Mouse (Mus musculus) neutrophil, adult 5-6 weeks (primary cell): ENCODE measurements around the gene Rassf6. TPM values are rescaled to one million over a fixed set of nuclear protein-coding genes. Genes with fewer than 3 reads are reported as not detected.

ENCODE experiments used
- ATAC-seq: fragments of 151-379, 151-347 bp; 2 replicates; pipeline ENCODE4 v1.8.0; 2017; ENCODE audit warnings: mild to moderate bottlenecking, moderate TSS enrichment; ENCODE audit not compliant: insufficient number of reproducible peaks, poor library complexity, low FRiP score, severe bottlenecking; ENCODE audit errors: extremely low read depth
- total RNA-seq: library from RNA; stranded (forward); fragments of 200-1000 nt; gene quantifications from 2 replicates; pipeline ENCODE4 v1.2.3, GENCODE M21; 2017

Rassf6 gene
- total RNA-seq, 1 experiment from 2014 or later: 4.8 TPM

DNA sequence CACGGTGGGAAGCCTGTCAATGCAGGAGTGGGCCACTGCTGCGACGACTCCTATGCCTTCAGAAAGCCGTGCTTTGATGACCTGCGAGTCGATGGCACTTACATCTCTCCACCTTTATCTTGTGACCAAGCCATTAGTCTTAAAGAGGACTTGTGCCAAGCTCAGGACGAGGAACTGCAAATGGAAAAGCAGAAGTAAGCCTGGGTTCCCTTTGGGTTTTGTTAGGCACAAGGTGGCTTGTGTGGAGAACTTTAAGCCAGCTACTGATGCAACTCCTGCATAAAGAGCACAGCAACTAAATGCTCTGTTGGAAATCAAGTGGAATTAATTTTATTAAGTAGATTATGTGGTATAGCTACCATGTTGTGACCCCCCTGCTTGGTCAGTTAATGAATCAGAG is 55.7 kb downstream of the Rassf6 start:
- ATAC-seq: no peak

DNA sequence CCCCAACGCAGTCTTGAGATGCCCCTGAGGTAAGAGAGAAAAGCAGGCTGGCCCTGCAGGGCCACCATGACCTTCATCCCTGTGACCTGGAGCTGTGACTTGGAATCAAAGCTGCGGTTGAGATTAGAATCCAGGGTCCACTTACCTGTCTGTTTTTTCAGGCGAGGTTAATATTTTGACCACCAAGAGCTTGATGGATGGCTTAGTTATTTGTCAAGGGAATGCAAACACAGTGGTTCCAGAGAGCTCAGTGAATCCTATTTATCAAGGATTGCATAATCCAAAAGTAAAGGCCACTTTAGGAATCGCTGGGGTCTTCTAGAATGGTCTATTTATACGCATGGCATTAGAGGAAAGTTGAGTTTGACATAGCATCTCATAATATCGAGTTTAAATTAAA is 58.3 kb downstream of the Rassf6 start:
- no peak for ATAC-seq

DNA sequence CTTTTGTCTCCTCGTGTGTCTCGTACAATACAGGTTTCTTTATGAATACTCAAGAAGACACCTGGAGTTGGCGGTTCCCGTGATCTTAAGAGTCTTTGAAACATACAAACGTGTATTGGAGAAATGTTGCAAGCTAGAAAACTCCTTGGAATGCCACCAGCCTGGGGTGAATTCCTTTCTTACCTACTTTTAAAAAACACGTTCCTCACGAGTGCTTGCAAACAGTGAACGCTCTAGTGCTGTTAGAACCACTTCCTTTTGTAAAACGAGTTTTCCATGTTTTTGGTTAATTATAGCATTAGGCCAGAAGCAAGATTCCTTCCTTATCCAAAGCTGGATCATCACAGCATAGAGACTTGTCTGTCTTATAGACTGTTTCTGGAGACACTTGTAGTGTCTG is 60.9 kb downstream of the Rassf6 start:
- no peak for ATAC-seq

DNA sequence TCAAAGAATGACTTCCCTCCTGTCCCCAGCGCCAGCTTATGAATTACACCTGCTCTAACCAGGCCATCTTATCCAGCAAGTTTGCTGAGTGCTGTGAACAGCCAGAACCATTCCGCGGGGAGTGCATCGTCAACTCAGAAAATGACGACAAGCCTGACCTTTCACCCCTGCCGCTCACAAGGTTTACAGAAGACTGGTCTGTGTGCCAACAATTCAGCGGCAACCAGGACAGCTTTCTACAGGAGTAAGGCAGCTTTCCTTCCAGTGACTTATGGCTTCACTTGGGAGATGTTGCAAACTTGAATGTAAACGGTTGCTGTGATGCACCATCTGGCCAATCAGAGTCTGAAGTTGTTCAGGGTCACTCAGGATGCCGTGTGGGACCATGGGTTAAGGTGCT is 62.7 kb downstream of the Rassf6 start:
- ATAC-seq: no peak

DNA sequence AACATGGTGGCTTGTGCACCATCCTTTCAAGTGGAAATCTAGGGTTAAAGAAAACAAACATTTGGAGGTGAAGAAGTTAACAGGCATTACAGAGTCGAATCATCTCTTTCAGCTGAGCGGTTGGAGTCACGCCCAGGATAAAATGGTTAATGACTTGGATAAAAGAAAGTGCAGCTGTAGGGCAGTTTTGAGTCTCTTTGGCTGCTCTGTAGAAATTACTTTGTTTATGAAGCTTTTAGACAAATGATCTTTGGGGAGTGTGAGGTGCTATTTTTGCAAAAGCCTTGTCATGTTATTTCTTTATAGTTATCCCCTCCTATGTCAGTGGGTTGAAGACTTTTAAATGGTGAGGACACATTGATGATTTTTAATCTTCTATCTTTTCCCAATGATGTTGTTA is 69.2 kb downstream of the Rassf6 start:
- ATAC-seq: no peak

DNA sequence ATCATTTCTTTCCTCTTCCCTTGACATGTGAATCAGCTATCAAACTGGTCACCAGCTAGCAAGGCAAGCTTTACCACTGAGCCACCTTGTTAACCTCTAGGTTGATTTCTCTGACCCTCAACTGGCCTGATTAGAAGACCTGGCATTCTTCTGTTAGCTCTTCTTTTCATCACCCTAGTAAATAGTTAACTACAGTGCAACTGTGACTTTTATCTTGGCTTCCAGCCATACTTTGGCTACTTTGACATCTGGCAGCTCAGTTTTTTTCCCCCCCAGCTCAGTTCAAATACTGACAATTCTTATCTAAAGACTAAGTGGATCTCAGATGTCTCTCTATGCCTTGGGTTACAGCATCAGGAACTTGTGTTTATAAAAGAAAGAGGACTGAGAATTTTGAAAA is 72.1 kb downstream of the Rassf6 start:
- no peak for ATAC-seq

DNA sequence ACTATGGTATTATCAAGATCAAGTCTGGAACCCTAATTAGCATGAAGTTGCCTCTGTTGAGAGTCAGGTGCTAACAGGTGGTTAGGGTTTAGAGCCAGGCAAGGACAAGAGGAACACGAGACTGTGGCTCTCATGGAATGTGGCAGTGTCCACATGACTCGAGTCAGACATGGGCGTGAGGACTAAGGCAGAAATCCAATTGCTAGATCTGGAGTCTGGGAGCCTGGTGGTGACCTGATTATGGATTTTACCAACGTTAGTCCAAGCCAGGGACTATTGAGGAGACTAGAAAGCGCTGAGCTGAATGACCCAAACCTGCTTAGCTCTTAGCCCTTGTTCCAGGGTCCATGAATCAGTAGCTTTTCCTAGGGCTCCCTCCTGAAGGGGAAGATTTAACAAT is 72.7 kb downstream of the Rassf6 start:
- ATAC-seq: no peak

DNA sequence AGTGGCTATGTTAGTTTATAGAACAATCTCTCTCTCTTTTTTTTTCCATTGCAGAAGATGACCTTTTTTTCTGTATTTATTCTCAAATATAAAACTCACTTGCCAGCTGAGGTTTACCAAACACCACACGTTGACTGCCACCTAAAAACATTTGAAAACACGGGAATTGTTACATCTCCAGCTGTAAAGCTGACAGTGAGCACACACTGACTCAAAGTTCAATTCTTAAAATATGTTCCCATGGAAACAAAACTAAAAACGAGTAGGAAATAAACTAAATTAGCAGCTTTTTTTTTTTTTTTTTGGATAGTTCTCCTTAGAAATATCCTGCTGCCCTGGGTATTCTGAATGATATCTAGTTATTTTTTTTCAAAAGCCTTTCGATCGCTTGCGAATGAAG is 75.3 kb downstream of the Rassf6 start:
- ATAC-seq: no peak

DNA sequence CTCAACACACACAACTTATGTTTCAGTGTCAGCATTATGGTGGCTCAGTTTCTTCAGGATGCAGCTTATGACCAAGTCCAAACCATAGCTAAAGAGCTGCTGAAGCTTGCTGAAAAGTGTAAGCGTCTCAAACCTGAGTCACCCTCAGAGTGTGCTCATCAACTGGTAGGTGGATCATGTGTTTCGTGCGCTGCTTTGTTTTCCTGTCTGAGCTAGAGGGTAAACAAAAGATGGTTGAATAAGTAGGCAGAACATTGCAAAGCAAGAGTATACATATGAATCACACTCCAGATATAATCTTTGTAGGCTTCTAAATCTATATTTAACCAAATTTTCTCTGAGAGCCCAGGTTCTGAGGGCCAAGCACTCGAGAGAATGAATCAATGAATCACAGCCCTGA is 76.3 kb downstream of the Rassf6 start:
- ATAC-seq: no peak

DNA sequence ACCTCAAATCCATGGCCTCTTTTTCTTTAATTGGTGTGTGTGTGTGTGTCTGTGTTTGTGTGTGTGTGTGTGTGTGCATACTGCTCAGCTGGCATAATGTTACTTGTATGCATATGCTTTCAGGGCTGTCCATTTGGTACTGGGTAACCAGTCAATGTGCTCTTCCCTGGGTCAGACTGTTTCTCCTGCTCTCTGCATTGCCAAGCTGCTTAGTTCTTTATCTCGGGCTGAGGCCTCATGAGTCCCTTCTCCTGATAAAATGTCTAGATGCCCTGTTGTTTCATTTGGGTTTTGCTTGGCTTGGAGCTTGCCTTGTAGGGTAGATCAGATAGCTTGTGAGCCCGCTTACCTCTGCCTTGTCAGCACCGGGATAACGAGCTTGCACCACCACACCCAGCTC is 77.6 kb downstream of the Rassf6 start:
- no peak for ATAC-seq

DNA sequence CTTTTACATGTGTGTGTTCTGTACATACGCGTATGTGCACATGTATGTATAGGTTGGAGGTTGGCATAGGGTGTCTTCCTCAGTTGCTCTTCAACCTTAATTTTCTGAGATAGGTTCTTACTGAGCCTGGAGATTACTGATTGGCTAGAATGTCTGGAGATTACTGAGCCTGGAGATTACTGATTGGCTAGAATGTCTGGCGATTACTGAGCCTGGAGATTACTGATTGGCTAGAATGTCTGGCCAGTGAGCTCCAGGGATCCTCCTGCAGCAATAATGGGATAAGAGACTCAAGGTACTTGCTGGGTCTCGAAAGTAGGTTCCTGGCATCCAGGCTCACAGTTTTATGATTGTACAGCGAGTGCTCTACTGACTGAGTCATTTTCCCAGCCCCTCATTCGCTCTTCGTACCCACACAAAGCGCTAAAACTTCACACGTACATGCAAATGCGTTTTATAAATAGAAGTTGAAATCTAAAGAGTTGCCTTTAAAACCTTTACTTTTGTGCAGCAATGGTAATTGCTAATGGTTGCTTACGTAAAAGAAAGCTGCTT is 78.7 kb downstream of the Rassf6 start:
- no peak for ATAC-seq

DNA sequence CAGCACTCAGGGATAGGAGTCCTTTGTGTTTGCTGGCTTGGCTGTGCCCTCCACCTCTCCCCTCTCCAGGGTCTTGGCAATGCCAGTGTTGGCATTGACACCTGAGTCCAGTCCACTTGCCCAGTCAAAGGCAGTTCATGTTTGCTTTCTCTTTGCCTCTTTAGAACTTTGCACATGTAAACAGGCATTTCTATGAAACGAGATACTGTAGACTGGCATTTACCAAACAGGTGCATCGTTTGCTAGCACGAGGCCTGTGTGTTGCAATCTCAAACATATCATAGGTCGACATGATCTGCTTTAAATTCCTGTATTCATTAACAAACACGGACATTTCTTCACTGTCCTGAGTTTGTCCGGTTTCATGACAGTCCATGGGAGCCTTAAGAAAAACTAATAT is 79.7 kb downstream of the Rassf6 start, which contains the start of gene 5830473C10Rik:
5830473C10Rik (plus strand) TSS at position 365 of the 400 bp plus-strand sequence.
- ATAC-seq: no peak

DNA sequence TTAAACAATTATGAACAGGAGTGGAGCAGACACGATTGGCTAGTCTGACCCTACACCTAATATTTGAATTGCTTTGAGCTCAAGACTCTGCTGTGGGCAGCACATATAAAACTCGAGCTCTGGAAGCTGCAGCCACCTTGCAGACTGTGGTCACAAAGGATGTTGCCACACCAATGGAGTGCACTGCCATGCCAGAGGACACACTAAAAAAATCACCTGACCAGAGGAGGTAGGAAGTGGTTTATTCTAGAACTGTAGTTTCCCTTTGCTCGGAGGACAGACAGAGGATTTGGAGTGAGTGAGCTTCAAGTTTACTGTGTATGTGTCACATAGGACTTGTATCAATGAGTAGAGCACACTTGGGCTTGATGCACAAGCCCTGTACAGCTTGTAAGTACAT is 84.4 kb downstream of the Rassf6 start:
- ATAC-seq: no peak

Other genes with a start within 250 kb of the Rassf6 start
- not detected in 2 replicates for gene Alb, start 179.8 kb downstream of the Rassf6 start, total RNA-seq
- gene Afp, start 149.9 kb downstream of the Rassf6 start, total RNA-seq: 2.2 and 3.3 TPM in 2 replicates
- gene Afm, start 121.7 kb downstream of the Rassf6 start, total RNA-seq: not detected in 2 replicates
- not detected in 2 replicates for gene 5830473C10Rik, start 79.5 kb downstream of the Rassf6 start, total RNA-seq
- gene Cxcl5, start 118.7 kb upstream of the Rassf6 start, total RNA-seq: 0.25 and 0.81 TPM in 2 replicates
- 101 and 108 TPM in 2 replicates for gene Ppbp, start 127.9 kb upstream of the Rassf6 start, total RNA-seq
- 61.6 and 63.0 TPM in 2 replicates for gene Pf4, start 131.8 kb upstream of the Rassf6 start, total RNA-seq
- 0.35 TPM in 1 of 2 replicates, not detected in the other for gene Cxcl3, start 145.4 kb upstream of the Rassf6 start, total RNA-seq
- not detected in 2 replicates for gene Cxcl15, start 153.9 kb upstream of the Rassf6 start, total RNA-seq